Mouse (Mus musculus) inflammation-experienced regulatory T-cells (primary cell): Measurements from ENCODE around the gene E2f6. TPM values are rescaled to one million over a fixed set of nuclear protein-coding genes. Genes with fewer than 3 reads are reported as not detected.

Experiments
- polyA plus RNA-seq, 2 experiments: library from polyadenylated mRNA; unstranded; fragments of 100-300 nt; shearing (Covaris generic); gene quantifications; one replicate each; pipeline ENCODE4 v1.2.1; 2017

The E2f6 gene
- 10 to 100 TPM; 21.4 to 33.4 TPM for polyA plus RNA-seq

GRCm38 (mm10) chr12:16810525-16811431 is at the start of gene E2f6:
Gene E2f6 (plus strand): TSS chr12:16810963.

GRCm38 (mm10) chr12:16800259-16800958 is 10.4 kb upstream of the E2f6 start, which contains the start of gene Greb1:
Gene Greb1 (minus strand): TSS chr12:16800886.

Other genes starting within 250 kb of the E2f6 start
- 10 to 100 TPM; 22.3 to 34.8 TPM for gene Lpin1, start 200.0 kb upstream of the E2f6 start, polyA plus RNA-seq
- 1 to 10 TPM in 1 of 2 experiments, under 1 TPM in 1; 0.28 to 1.1 TPM for gene Ntsr2, start 157.6 kb upstream of the E2f6 start, polyA plus RNA-seq
- gene Greb1, start 10.1 kb upstream of the E2f6 start, polyA plus RNA-seq = 1 to 10 TPM in 1 of 2 experiments, under 1 TPM in 1; 0.06 to 2.3 TPM
- gene Rock2, start 83.9 kb downstream of the E2f6 start, polyA plus RNA-seq = 10 to 100 TPM; 37.8 to 41.4 TPM
- gene Pqlc3, start 189.4 kb downstream of the E2f6 start, polyA plus RNA-seq = 10 to 100 TPM; 57.0 to 68.1 TPM
- gene 2410004P03Rik, start 200.8 kb downstream of the E2f6 start, polyA plus RNA-seq = 1 to 10 TPM; 1.8 to 2.4 TPM